Mouse (Mus musculus) inflammation-experienced regulatory T-cells, adult 6 months (primary cell): ENCODE measurements around the gene Borcs5. TPM values are rescaled to one million over a fixed set of nuclear protein-coding genes. Genes with fewer than 3 reads are reported as not detected.

ENCODE experiments used
- ATAC-seq: one replicate; pipeline ENCODE4 v1.8.0; 2017
- polyA plus RNA-seq, 3 experiments: library from polyadenylated mRNA; unstranded; fragments of 100-300 nt; shearing (Covaris generic); gene quantifications; one replicate each; pipeline ENCODE4 v1.2.1; 2017

The Borcs5 gene
- 10 to 100 TPM; 11.7 to 19.3 (median 12.6) TPM for polyA plus RNA-seq

GRCm38 (mm10) chr6:134639210-134639609, at the start of gene Borcs5:
Gene Borcs5, plus strand, starts transcription at chr6:134639510.
- no peak for ATAC-seq

GRCm38 (mm10) chr6:134591614-134592013, 47.7 kb upstream of the Borcs5 start:
- no peak for ATAC-seq

DNA sequence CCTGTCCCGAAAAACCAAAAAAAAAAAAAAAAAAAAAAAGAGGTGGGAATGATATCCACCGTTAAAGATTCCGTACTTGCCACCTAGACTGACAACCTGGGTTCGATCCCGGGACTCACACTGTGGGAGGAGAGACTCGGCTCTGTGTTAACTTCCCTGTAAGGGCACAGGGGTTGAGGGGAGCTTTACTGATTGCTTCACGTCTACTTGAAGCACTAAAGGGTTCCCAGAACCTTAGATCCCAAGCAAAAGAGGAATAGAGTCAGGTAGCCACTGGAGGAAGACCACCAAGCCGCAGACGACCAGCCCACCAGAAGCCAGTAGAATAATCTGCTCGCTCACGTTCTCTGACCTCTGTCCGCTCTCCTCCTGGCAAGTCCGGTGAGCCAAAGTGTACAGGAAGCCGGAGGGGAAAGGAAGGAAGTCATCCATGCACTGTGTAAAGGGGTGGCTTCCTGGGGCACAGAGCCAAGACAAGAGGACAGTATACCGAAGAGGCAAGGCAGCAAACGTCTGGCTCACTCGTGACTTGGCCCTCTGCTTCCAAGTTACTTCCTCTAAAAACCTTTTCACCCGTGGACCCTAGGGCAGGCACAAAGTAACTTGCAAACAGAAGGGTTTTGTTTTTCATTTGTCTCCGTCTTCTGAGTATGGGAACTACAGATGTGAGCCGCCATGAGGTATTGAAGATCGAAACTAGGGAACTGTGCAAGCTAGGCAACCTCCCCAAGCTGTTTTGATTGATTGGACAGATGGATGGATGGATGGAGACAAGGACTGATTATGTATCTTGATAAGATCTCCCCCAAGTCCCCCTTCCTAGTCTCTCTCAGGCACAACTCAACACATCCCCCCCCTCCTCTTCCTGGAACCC, 44.5 kb upstream of the Borcs5 start:
- no peak for ATAC-seq

- ATAC-seq = no peak
Observed at GRCm38 (mm10) chr6:134597651-134598229, 41.6 kb upstream of the Borcs5 start.

DNA sequence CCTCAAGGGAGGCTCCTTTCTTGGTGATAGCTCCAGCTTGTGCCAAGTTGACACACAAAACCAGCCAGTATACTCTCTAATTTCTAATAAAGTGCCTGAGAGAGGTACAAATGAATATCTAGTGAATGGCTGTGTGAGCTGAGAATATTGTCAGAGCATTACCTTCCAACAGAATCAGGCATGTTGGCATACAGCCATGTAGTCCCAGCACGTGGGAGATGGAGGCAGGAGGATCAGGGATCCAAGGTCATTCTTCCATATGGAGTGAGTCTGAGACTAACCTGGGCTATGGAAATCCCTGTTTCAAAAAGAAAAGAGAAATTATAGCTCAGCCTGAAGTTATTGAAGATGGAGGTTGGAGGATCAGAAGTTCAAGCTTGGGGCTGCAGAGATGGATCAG, 40.1 kb upstream of the Borcs5 start:
- ATAC-seq = no peak

DNA sequence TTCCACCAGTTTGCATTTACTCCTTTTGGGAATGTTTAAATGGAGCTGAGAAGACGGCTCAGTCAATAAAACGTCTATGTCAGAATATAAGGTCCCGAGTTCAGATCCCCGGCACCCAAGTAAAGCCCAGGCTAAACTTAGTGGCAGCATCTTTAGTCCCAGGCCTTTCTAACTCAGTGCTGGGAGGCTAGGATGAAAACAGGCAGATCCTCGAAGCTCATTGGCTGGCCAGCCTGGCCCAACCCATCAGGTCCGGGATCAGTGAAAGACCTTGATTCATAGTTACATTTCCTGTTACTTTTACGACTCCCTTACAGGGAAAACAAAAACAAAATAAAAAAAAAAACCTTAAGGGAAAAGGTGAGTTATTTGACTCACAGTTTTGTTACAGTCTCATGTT, 38.2 kb upstream of the Borcs5 start:
- no peak for ATAC-seq

DNA sequence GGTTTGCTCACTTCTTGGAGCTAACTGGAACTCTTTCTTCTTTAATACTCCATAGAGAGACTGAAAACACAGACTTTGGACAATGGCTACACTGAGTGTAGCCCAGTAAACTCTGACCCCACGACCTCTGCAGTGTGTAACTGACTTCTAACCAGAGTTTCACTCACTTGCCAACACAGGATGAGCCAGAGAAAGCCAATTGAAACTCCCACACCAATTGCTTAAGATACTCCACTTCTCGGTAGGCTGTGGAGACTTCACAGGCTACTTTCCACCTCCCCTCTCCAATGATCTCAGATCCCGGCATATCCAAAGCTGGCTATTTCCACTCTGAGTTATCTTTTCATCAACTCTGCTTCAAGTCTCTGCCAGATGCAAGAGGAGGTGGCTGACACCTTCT, 37.5 kb upstream of the Borcs5 start:
- ATAC-seq = no peak

- ATAC-seq = no peak
Observed at GRCm38 (mm10) chr6:134602371-134603003, 36.8 kb upstream of the Borcs5 start.

GRCm38 (mm10) chr6:134605196-134605595, 34.1 kb upstream of the Borcs5 start:
- no peak for ATAC-seq

DNA sequence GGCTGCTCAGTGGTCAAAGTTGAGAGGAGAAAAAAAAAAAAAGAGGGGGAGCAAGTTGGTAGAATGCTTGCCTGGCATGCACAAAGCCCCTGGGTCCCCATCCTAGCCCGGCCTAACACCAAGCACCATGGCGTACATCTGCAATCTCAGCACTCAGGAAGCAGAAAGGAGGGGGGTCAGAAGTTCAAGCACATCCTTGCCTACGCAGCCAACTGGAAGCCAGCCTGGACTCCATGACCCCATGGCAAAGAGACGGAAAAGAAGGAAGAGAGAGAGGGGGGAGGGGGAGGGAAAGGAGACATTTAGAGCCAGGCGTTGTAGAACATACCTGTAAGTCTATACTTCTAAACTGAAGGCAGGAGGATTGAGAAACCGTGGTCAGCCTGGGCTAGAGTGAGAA, 32.8 kb upstream of the Borcs5 start:
- no peak for ATAC-seq

DNA sequence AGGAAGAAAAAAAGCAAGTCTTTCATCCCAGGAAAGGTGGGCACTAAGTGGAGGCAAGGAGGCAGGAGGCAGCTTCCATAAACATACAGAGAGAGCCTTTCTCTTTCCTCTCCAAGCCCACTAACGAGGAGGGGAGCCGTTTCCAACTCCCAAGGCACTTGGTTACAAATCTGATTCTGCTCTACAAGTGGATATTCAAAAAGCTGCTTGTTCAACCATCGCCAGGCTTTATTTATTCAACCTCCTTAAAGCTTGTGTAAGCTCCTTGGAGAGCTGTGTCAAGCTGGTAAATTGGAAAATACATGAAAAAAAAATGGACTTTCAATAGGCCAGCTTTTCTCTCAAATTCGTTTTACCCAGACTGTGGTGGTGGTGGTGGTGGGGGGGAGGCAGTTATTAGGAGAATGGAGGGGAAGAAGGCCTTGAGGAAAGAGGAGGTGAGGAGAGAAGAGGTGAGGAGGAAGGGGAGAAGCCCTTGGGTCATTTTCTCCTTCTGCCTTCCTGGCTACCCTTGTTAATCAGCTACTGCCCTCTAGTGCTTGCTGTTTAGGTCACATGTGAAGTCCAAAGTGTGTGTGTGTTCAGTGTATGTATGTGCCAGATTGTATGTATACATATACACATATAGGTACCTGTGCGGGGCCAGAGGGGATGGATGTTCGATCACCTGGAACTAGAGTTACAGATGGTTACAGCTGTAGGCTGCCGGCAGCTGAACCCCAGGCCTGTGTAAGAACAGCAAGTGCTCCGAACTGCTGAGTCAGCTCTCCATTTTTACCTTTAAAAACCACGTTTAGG, 32.2 kb upstream of the Borcs5 start:
- ATAC-seq = no peak

- no peak for ATAC-seq
Observed at GRCm38 (mm10) chr6:134610380-134610779, 28.9 kb upstream of the Borcs5 start.

DNA sequence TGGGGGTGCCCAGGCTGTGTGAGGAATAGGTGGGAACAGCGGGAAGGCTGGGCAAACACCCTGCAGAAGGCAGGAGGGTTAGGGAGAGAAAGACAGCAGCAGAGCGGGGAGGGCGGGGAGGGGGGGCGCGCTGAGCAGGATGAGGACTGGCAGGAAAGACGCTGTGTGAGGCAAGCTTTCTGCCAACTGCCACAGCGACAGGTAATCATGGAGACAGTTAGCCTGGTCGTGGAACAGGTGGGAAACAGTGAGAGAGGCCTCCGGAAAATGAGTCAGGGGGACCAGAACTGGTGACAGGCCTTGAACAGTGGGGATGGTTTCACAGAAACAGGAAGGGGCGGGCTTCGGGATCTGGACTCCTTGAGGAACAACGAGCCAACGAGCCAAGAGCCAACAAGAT, 27.4 kb upstream of the Borcs5 start:
- no peak for ATAC-seq

DNA sequence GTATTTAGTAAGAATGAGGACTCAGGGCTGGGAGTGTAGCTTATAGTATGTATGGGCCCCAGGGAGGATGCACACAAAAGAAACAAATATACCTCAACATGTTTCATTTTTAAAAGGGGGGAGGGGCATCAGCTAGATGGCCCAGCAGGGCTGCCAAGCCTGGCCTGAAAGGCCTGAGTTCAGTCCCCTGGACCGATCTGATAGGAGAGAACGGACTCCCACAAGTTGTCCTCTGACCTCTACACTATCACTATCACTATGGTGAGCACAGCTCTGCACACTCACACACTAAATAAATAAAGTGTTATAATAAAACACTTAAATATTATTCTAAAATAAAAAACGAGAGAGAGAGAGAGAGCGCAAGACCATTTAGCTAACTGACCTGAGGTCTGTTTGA, 25.0 kb upstream of the Borcs5 start:
- no peak for ATAC-seq

DNA sequence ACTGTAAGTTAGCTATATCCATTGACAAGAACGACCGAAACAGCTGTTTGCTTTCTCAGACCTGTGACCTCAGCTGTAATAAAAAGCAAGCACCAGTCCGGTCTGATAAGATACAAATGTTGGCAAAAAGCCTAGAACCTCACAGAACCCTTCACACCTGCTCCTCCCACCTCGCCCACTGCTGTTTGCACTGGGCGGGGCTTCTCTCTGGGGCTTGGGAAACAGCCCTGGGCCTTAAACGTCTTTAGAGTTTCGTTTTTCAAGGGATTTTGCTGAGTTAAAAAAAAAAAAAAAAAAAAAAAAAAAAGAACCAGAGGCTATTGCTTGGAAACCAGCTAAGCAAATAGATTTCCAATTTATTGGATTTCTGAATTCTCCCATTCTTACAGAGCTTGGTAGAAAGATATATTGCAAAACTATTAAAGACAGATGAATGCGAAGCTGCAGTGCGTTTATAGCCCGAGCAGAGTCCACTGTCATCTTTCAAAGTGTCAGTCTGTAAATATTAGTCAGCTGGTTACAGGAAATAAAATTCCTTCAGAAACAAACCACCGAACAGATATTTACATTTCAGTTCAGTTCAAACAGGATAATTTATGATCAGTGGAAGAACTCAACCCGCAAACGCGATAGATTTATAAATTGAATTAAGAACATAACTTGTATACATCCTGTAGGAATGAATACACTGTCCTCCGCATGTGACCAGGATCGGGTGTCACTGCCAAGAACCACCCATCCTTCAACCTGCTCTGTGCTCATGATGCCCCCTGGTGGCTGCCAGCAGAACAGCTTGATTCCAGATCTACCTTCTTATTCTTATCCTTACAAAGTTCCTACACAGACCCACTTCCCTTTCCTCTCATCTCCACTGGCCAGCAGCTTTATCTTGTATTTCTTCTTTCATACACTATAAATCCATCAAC, 24.3 kb upstream of the Borcs5 start:
- peak; percentile 93 for ATAC-seq

GRCm38 (mm10) chr6:134617589-134617988, 21.7 kb upstream of the Borcs5 start:
- no peak for ATAC-seq

DNA sequence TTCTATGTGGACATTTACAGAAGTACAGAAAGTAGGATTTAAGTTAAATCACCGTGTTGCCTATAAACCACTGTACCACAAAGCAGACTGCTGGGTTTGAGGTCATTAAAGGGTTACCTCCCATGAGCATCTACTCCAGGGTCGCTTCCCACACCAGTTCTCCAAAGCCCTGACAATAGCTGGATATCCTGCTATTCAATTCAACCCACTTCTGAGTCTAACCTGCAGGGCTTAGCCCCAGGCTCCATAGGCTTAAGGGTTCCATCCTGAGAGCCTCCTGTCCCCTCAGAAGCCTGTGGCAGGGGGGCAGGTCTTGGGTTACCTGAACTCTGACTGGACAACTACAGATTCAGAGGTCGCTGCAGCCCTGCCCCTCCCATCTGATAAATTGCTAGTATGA, 19.2 kb upstream of the Borcs5 start:
- ATAC-seq = no peak

DNA sequence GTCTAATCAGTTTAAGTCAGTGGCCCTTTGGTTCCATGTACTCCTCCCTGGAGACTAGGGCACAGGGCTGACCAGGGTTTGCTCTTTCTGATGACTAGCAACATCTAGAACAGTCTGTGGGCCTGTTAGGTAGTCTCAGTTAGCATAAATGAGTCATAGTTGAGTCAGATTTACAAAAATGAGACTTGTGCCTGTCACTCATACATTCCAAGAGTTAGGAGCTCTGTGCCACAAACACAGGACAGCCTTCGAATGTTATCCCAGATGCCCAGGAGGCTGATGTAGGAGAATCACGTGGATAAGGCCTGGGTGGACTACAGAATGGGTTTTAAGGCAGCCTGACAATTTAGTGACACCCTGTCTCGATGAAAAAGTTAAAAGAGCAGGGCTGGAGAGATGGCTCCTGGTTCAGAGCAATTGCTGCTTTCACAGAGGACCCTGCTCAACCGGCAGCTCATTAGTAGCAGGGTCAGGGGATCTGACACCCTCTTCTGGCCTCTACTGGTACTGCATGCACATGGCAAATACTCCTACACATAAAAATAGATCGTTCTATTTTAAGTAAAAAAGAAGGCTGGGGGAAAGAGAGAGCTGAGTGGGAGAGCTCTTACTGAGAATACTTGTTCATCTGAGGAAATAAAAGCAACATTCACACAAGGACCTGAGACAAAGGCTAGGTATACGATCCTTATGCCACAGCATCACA, 18.3 kb upstream of the Borcs5 start:
- no peak for ATAC-seq

DNA sequence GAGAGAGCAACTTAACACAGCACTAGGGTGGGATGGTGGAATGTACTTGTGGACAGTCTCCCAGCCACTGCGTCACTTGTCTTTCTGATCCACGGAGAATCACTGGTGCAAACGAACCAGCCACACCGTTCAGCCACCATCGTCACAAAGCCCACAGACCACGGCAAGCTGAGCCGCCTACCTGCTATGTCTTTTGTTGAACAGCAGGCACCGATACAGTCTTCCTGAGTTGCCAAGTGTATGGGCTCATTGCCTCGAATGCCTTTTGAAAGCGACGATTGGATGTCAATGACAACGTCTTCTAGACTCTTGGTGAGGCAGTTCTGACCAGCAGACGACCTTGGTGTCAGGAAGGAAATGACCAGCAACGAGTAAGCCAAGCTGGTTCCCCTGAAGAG, 17.8 kb upstream of the Borcs5 start:
- ATAC-seq = no peak

GRCm38 (mm10) chr6:134625431-134625830, 13.9 kb upstream of the Borcs5 start:
- ATAC-seq = no peak

- ATAC-seq = no peak
Observed at GRCm38 (mm10) chr6:134626564-134626963, 12.7 kb upstream of the Borcs5 start.
